Mouse (Mus musculus) intestine, embryonic 16.5 days (tissue): ENCODE data around the gene Gm45902. TPM values are rescaled to one million over a fixed set of nuclear protein-coding genes. Genes with fewer than 3 reads are reported as not detected.
A peak's percentile ranks its signal among the peaks of the same experiment; 100 is the strongest.

Source experiments
- ATAC-seq: fragments of 200-750 bp; cut with Nextera tagmentation; 2 replicates; pipeline ENCODE4 v1.8.0; 2017; ENCODE audit warnings: moderate TSS enrichment, moderate library complexity
- H3K27ac ChIP-seq: fragments of 300-500 bp; sonication (generic); 2 replicates; pipeline ENCODE4 v1.5.1; 2014; ENCODE audit warnings: mild to moderate bottlenecking, low read length
- H3K27me3 ChIP-seq: fragments of 300-500 bp; sonication (generic); replicated peaks from 2 replicates; pipeline ENCODE4 v1.6.1; 2014; ENCODE audit warnings: low read length, control low read depth, mixed read lengths; ENCODE audit not compliant: control insufficient read depth, insufficient read depth
- H3K36me3 ChIP-seq: fragments of 300-500 bp; sonication (generic); 2 replicates; pipeline ENCODE4 v1.6.1; 2014; ENCODE audit warnings: low read length, control low read depth; ENCODE audit not compliant: control insufficient read depth, insufficient read depth
- H3K4me1 ChIP-seq: fragments of 300-500 bp; sonication (generic); 2 replicates; pipeline ENCODE4 v1.6.1; 2014; ENCODE audit warnings: low read length, control low read depth, mixed read lengths; ENCODE audit not compliant: control insufficient read depth, insufficient read depth
- H3K4me2 ChIP-seq: fragments of 300-500 bp; sonication (generic); 2 replicates; pipeline ENCODE4 v1.6.1; 2014; ENCODE audit warnings: low read depth, low read length, control low read depth
- H3K4me3 ChIP-seq: fragments of 300-500 bp; sonication (generic); 2 replicates; pipeline ENCODE4 v1.5.1; 2014; ENCODE audit warnings: mild to moderate bottlenecking, low read length
- H3K9ac ChIP-seq: fragments of 300-500 bp; sonication (generic); 2 replicates; pipeline ENCODE4 v1.6.1; 2014; ENCODE audit warnings: low read depth, low read length
- H3K9me3 ChIP-seq: fragments of 300-500 bp; sonication (generic); 2 replicates; pipeline ENCODE4 v1.6.1; 2016; ENCODE audit warnings: low read length, control low read depth; ENCODE audit not compliant: control insufficient read depth
- WGBS: fragments of 180-500 bp; shearing (Covaris S2); extraction: QIAGEN DNeasy Blood & Tissue Kit; methylation state at CpG from one replicate; pipeline ENCODE4 v1.1.7; 2014; 5-methylcytosine and 5-hydroxymethylcytosine counted together
- polyA plus RNA-seq: library from polyadenylated mRNA; unstranded; fragments of >200 nt; fragmentation: Nextera tagmentation; extraction: Ambion mirVana; gene quantifications from 2 replicates; pipeline ENCODE4 v1.2.1, GENCODE M21; 2015

The Gm45902 gene
- polyA plus RNA-seq, 1 experiment from 2014 or later: 2.8 TPM

DNA sequence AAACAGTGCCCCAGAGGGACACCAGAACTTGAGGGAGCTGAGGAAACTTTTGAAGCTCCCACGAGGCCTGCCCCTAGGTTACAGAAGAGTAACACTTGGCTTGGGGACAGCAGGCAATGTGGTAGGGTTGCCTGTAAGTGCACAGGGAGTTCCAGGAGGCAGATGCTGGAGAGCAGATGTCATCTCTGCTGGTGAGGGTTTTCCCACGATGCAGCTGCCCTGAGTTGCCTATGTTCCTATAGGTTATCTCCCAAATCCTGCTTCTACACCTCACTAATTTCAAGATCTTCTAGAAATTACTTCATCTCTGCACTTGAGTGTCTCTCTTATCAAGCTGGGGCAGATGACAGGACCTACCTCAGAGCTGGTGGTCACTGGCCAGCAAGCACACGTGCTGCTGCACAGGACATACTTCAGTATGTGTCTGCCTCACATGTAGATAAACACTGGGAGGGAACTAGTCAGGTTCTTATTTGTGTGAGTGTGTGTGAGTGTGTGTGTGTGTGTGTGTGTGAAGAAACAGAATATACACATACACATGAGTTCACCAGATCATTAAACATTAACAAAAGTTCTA is 18.7 kb downstream of the Gm45902 start:
- ATAC-seq: no peak

DNA sequence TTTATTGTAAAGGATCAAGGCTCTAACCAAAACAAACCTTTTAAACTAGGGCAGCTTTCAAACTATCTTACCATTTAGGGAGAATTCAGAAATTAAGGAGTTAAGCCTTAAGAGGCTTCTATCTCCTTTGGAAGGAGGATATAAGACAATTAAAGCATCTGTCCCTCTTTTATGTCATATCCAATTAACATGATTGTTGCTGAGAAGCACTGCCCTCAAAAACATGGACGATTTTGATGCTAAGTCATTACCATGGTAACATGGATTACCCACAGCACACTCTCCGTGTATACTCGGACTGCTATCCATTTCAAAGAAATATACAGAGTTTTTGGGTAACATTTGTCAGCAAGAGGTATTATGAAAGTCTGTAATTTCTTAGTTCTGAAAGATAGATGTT is 22.8 kb downstream of the Gm45902 start:
- Histone ChIP-seq H3K4me2 (no peak overlapping the region), H3K9ac (no peak overlapping the region), H3K27me3 (no peaks in the 10 kb centered on the region), H3K4me1 (no peaks in the 10 kb centered on the region), H3K9me3 (no peaks in the 10 kb centered on the region), H3K27ac (no peak overlapping the region), H3K4me3 (no peak overlapping the region), H3K36me3 (peaks cover 14% of the 10 kb centered on the region; the same call in 1 of the 2 replicates)
- no peak for ATAC-seq
- 90% methylated on average over 3 of the region's 3 CpGs for WGBS

More for the DNA sequence above, 18.7 kb downstream of the Gm45902 start:
- Histone ChIP-seq H3K27me3 (no peaks in the 10 kb centered on the region), H3K36me3 (peaks cover 17% of the 10 kb centered on the region), H3K4me3 (no peak overlapping the region), H3K9me3 (no peaks in the 10 kb centered on the region), H3K4me1 (no peaks in the 10 kb centered on the region), H3K27ac (no peak overlapping the region), H3K9ac (no peak overlapping the region), H3K4me2 (no peak overlapping the region)
- 86% methylated on average over 3 of the region's 3 CpGs for WGBS

DNA sequence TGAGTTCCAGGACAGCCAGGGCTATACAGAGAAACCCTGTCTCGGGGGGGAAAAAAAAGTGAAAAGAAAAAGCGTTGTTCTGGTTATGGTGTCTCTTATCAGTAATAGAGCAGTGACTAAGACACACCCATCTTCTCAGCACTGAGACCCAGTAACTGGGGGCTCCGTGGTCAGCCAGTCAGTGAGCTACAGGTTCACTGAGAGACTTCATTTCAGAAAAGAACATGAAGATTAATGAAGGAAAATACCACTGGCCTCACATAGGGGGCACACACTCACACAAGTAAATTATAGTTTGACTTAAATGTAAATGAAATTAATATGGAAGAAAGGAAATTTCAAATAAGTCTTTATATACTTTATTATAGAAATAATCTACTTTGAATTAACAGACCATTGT is 32.4 kb downstream of the Gm45902 start:
- no peak for ATAC-seq
- WGBS: 83% methylated on average over 3 of the region's 3 CpGs
- no peak overlapping the region for H3K4me2 ChIP-seq
- H3K27me3 ChIP-seq: no peaks in the 10 kb centered on the region
- H3K4me3 ChIP-seq: no peak overlapping the region
- H3K9ac ChIP-seq: no peak overlapping the region
- H3K9me3 ChIP-seq: no peaks in the 10 kb centered on the region
- H3K27ac ChIP-seq: no peak overlapping the region
- H3K4me1 ChIP-seq: no peaks in the 10 kb centered on the region
- no peaks in the 10 kb centered on the region for H3K36me3 ChIP-seq

DNA sequence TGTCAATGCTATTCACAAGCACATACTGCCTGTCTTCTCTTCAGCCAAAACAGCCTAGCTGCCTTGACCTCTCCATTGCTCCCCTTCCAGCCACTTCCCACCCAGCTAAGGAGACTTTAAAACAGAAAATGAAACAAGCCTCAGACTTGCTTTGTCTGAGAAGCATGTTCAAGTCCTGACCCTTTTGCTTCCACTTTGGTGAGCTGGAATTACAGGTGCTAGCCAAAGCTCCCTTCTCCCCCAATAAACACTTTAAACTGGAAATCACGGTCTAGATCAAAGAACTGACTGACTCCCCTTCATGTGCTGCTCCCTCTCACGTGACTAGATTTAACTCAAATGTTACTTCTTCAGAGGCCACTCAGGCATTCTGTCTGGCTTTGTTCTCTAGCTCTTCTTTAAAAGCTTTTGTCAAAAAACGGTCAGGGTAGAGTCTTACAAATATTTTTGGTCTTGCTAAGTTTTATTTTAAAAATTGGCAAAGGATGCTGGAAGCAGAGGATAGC is 36.8 kb downstream of the Gm45902 start:
- ATAC-seq: no peak
- 58% methylated on average over 3 of the region's 3 CpGs for WGBS
- Histone ChIP-seq H3K9me3 (no peaks in the 10 kb centered on the region), H3K4me2 (no peak overlapping the region), H3K27ac (no peak overlapping the region), H3K4me1 (peaks cover 6% of the 10 kb centered on the region), H3K4me3 (no peak overlapping the region), H3K27me3 (no peaks in the 10 kb centered on the region), H3K36me3 (no peaks in the 10 kb centered on the region), H3K9ac (no peak overlapping the region)

DNA sequence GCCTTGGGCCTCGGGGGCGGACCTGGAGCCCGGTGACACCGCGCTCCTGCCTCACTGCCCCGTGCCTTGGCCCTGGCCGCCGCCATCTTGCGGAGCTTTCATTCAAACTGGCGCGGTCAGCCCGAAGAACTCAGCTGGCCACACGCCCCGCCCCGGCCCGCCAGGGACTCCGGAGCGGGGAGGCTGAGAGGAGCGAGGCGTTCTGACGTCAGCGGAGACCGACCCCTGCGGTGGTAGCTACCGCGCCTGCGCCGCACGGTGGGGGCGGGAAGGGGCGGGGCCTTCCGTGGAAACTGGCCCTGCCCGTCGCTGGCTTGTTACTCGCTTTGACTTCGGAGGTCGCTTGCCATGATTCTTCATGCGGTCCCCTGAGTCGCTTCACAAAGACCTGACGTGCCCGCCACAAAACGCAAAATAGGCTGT is 37.7 kb downstream of the Gm45902 start, which contains the start of gene Suv39h2:
TSS of gene Suv39h2 (minus strand) at position 171 of the 423 bp plus-strand sequence.
- under 1% methylated on average over 42 of the region's 42 CpGs for WGBS
- H3K9me3 ChIP-seq: no peaks in the 10 kb centered on the region
- H3K27ac ChIP-seq: peak within 1 kb of the TSS; percentile 85
- H3K4me1 ChIP-seq: peaks cover 6% of the 10 kb centered on the region
- H3K27me3 ChIP-seq: no peaks in the 10 kb centered on the region
- peak within 1 kb of the TSS; percentile 83 for H3K4me2 ChIP-seq
- no peaks in the 10 kb centered on the region for H3K36me3 ChIP-seq
- peak; percentile 99 for ATAC-seq
- H3K9ac ChIP-seq: peak within 1 kb of the TSS; percentile 84
- H3K4me3 ChIP-seq: peak within 1 kb of the TSS; percentile 79

DNA sequence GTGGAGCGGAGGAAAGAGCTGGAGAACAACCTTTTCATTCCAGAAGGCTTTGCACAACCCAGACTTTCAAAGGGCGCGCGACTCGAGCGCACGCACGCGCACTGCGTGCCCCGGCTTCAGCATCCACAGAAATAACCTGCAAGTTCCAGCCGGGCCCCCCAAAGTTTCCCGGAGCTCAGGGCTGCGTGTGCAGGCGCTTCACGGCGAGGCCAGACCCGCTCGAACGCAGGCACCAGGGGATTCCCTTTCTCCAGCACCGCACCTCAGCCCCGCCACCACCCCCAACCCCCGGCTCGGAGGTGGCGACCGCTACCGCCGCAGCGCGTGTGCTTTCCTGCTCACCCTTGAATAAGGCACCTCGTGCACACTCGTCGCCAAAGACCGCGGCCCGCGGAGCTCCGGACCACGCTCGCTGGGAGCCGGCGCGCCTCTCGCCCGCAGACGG is 38.2 kb downstream of the Gm45902 start:
- H3K27ac ChIP-seq: peak overlapping the region; percentile 85
- H3K9ac ChIP-seq: peak overlapping the region; percentile 84
- peak; percentile 81 for ATAC-seq
- no peaks in the 10 kb centered on the region for H3K9me3 ChIP-seq
- peak overlapping the region; percentile 83 for H3K4me2 ChIP-seq
- H3K4me1 ChIP-seq: peaks cover 6% of the 10 kb centered on the region
- no peaks in the 10 kb centered on the region for H3K36me3 ChIP-seq
- under 1% methylated on average over 46 of the region's 46 CpGs for WGBS
- peak overlapping the region; percentile 79 for H3K4me3 ChIP-seq
- H3K27me3 ChIP-seq: no peaks in the 10 kb centered on the region

DNA sequence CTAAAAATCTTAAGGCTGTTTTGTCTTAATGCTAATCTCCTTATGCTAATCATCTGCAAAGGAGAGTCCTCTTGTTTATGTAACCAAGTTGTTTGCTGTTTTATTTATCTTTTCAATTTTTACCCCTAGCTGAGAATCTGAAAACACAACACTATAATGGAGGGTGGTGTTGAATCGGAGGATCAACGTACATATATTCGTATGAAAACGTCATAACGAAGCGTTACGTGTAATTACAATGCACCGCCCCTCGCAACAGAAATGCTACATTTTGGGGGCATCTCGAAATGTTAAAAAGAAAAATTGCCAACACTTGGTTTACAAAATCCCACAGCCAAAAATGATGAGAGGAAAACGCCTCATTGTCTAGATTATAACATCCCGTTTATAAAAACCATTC is 38.7 kb downstream of the Gm45902 start:
- H3K4me2 ChIP-seq: peak overlapping the region; percentile 83
- peak overlapping the region; percentile 85 for H3K27ac ChIP-seq
- no peaks in the 10 kb centered on the region for H3K9me3 ChIP-seq
- no peak for ATAC-seq
- under 1% methylated on average over 12 of the region's 12 CpGs for whole genome bisulfite sequencing
- H3K4me3 ChIP-seq: peak overlapping the region; percentile 79
- H3K4me1 ChIP-seq: peaks cover 6% of the 10 kb centered on the region
- H3K36me3 ChIP-seq: no peaks in the 10 kb centered on the region
- H3K27me3 ChIP-seq: no peaks in the 10 kb centered on the region
- H3K9ac ChIP-seq: peak overlapping the region; percentile 84

DNA sequence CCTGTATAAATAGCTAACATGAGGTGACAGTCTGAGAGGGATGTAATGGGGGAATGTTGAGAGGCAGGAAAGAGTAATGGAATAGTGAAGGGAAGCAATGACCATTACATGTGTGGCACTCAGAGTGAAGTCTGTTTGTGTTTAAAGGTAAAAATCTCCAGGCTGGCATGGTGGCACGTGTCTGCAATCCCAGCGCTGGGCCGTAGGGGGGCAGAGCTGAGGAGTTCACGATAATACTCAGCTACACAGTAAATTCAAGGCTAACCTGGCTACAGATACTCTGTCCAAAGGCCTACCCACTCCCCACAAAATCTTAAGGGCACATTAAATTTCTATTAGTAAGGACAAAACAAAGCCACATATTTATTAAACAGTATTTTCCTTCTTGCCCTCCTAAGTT is 56.0 kb downstream of the Gm45902 start:
- Histone ChIP-seq H3K4me3 (no peak overlapping the region), H3K4me1 (no peaks in the 10 kb centered on the region), H3K9me3 (no peaks in the 10 kb centered on the region), H3K27me3 (no peaks in the 10 kb centered on the region), H3K27ac (no peak overlapping the region), H3K36me3 (peaks cover 8% of the 10 kb centered on the region), H3K4me2 (no peak overlapping the region), H3K9ac (no peak overlapping the region)
- 87% methylated on average over 4 of the region's 4 CpGs for WGBS
- no peak for ATAC-seq
